Mouse (Mus musculus) heart, embryonic 13.5 days (tissue): ENCODE measurements around the gene Fau. TPM values are rescaled to one million over a fixed set of nuclear protein-coding genes. Genes with fewer than 3 reads are reported as not detected.

Source experiments
- ATAC-seq: fragments of 200-750 bp; cut with Nextera tagmentation; 2 replicates; pipeline ENCODE4 v1.8.0; 2017; ENCODE audit warnings: moderate TSS enrichment; ENCODE audit not compliant: insufficient number of reproducible peaks, low FRiP score, low TSS enrichment; ENCODE audit errors: extremely low read depth
- H3K27ac ChIP-seq: fragments of 300-500 bp; sonication (generic); replicated peaks from 2 replicates; pipeline ENCODE4 v1.5.1; 2015; ENCODE audit warnings: moderate library complexity, mild to moderate bottlenecking, inconsistent platforms
- H3K27me3 ChIP-seq: fragments of 300-500 bp; sonication (generic); replicated peaks from 2 replicates; pipeline ENCODE4 v1.6.1; 2015; ENCODE audit warnings: mild to moderate bottlenecking, inconsistent platforms
- H3K36me3 ChIP-seq: fragments of 300-500 bp; sonication (generic); 2 replicates; pipeline ENCODE4 v1.6.1; 2015; ENCODE audit warnings: mild to moderate bottlenecking, inconsistent platforms
- H3K4me1 ChIP-seq: fragments of 300-500 bp; sonication (generic); 2 replicates; pipeline ENCODE4 v1.6.1; 2015; ENCODE audit warnings: inconsistent platforms
- H3K4me2 ChIP-seq: fragments of 300-500 bp; sonication (generic); 2 replicates; pipeline ENCODE4 v1.6.1; 2015; ENCODE audit warnings: inconsistent platforms, mild to moderate bottlenecking, moderate library complexity
- H3K4me3 ChIP-seq: fragments of 300-500 bp; sonication (generic); 2 replicates; pipeline ENCODE4 v1.5.1; 2015; ENCODE audit warnings: moderate library complexity, mild to moderate bottlenecking, inconsistent platforms
- H3K9ac ChIP-seq: fragments of 300-500 bp; sonication (generic); 2 replicates; pipeline ENCODE4 v1.6.1; 2015; ENCODE audit warnings: inconsistent platforms, mild to moderate bottlenecking, moderate library complexity
- H3K9me3 ChIP-seq: fragments of 300-500 bp; sonication (generic); 2 replicates; pipeline ENCODE4 v1.6.1; 2016; ENCODE audit warnings: inconsistent platforms
- WGBS: fragments of 180-500 bp; shearing (Covaris S2); methylation state at CpG from one replicate; pipeline ENCODE4 v1.1.7; 2015; ENCODE audit warnings: mixed read lengths; 5-methylcytosine and 5-hydroxymethylcytosine counted together
- polyA plus RNA-seq: library from polyadenylated mRNA; unstranded; fragments of >200 nt; fragmentation: Nextera tagmentation; extraction: Ambion mirVana; gene quantifications from 2 replicates; pipeline ENCODE4 v1.2.1, GENCODE M21; 2015

Gene Fau
- polyA plus RNA-seq, 1 experiment from 2014 or later, result 467 TPM

- H3K36me3 ChIP-seq, result peaks cover 18% of the 10 kb centered on the region
- H3K4me2 ChIP-seq, result peak overlapping the region; percentile 93
- H3K9me3 ChIP-seq, result no peaks in the 10 kb centered on the region
- H3K4me1 ChIP-seq, result peaks cover 38% of the 10 kb centered on the region
- H3K27me3 ChIP-seq, result no peaks in the 10 kb centered on the region
- peak overlapping the region; percentile 91 for H3K4me3 ChIP-seq
- peak overlapping the region; percentile 95 for H3K27ac ChIP-seq
- WGBS, result 1% methylated on average over 44 of the region's 44 CpGs
- no peak for ATAC-seq
- peak overlapping the region; percentile 98 for H3K9ac ChIP-seq
These were observed 4.1 kb downstream of the Fau start for GRCm38 (mm10) chr19:6061641-6062302.

GRCm38 (mm10) chr19:6062418-6062817 is 4.8 kb downstream of the Fau start:
- WGBS, result 69% methylated on average over 5 of the region's 5 CpGs
- ATAC-seq, result no peak
- Histone ChIP-seq H3K4me2 (peak overlapping the region; percentile 93), H3K9me3 (no peaks in the 10 kb centered on the region), H3K27me3 (no peaks in the 10 kb centered on the region), H3K36me3 (peaks cover 18% of the 10 kb centered on the region), H3K27ac (peak overlapping the region; percentile 95; the same call in 1 of the 2 replicates), H3K4me3 (peak overlapping the region; percentile 91), H3K4me1 (peaks cover 39% of the 10 kb centered on the region), H3K9ac (peak overlapping the region; percentile 98)

- Histone ChIP-seq H3K9me3 (no peaks in the 10 kb centered on the region), H3K4me1 (peaks cover 46% of the 10 kb centered on the region), H3K27me3 (no peaks in the 10 kb centered on the region), H3K27ac (no peak overlapping the region), H3K9ac (peak overlapping the region; percentile 98; the same call in 1 of the 2 replicates), H3K4me3 (no peak overlapping the region), H3K4me2 (peak overlapping the region; percentile 93), H3K36me3 (peaks cover 18% of the 10 kb centered on the region)
- 86% methylated on average over 6 of the region's 6 CpGs for WGBS
- no peak for ATAC-seq
These were observed 5.4 kb downstream of the Fau start for GRCm38 (mm10) chr19:6063081-6063480.

GRCm38 (mm10) chr19:6066571-6066970 is 8.9 kb downstream of the Fau start:
- no peak for ATAC-seq
- H3K36me3 ChIP-seq, result peaks cover 33% of the 10 kb centered on the region
- H3K27ac ChIP-seq, result peak overlapping the region; percentile 74; the same call in 1 of the 2 replicates
- peak overlapping the region; percentile 79 for H3K9ac ChIP-seq
- WGBS, result 31% methylated on average over 5 of the region's 5 CpGs
- H3K4me1 ChIP-seq, result peaks cover 36% of the 10 kb centered on the region
- H3K4me2 ChIP-seq, result peak overlapping the region; percentile 99
- H3K9me3 ChIP-seq, result no peaks in the 10 kb centered on the region
- H3K4me3 ChIP-seq, result peak overlapping the region; percentile 58
- H3K27me3 ChIP-seq, result no peaks in the 10 kb centered on the region

DNA sequence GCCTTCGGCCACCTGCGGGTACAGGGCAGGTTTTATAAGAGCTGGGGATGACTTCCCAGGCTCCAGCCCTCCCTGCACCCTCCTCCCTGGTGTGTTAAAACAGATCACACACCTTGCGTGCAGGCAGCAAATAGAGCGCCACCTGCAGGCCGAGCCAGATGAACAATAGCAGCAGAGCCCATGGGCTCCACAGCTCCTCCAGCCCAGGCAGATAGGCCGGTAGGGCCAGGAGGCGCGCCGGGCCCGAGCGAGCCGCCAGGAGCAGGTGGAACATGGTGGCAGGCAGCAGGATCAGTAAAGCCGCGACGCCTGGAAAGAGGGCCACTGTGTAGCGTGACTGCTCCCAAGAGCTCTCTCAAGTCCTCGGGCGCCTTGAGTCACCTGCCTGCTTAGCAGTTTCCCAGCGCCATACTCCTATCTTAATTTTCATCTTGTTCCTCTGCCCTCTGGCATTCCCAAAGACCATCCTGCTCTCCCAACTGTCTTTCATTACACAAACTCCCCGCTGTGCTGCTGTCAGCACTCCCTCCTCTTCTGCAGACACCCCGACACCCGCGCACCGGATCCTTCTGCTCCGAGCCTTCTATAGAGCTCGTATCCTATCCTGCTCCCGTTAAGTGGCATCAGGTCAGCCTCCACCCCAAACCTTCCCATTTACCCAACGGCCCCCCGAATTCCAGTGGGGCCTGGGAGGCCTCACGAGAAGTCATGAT is 9.5 kb downstream of the Fau start:
- Histone ChIP-seq H3K36me3 (peaks cover 35% of the 10 kb centered on the region), H3K27me3 (no peaks in the 10 kb centered on the region), H3K4me3 (peak overlapping the region; percentile 58), H3K4me1 (peaks cover 32% of the 10 kb centered on the region), H3K27ac (peak overlapping the region; percentile 74), H3K4me2 (peak overlapping the region; percentile 99), H3K9me3 (no peaks in the 10 kb centered on the region), H3K9ac (peak overlapping the region; percentile 79)
- ATAC-seq, result 0 out of 2 replicates have a peak, but pooled peaks have one; percentile 10
- WGBS, result 1% methylated on average over 30 of the region's 30 CpGs

DNA sequence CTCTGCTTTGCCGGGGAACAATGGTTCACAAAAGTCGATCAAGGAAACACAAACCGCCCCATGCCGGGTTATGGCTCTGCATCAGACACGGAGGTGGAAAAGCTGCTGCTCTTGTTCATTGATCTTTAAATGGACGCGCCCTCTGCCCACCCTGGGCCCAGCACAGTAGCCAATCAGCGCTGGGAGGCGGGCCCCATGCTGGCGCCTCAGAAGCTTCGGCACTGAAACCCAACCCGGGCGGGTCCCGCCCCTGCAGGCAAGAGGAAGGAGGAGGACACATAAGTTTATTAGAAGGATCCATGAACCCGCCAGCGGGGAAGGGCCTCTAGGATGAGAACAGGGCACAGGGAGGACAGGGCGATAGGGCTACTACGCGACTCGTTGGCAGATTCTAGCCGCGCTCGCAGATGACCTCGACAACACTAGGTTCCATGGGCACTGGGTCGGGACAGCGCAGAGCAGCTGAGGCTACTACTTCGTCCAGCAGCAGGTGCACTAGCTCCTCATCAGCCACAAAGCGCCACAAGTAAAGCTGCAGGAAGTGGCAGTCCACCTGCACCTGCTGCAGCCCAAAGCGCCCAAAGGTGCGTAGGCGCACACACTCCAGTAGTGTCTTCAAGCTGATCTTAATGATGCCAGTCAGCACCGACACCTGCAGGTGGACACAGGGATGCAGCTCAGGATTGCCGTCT is 10.2 kb downstream of the Fau start, which contains the start of gene Tm7sf2:
Gene Tm7sf2 (minus strand): TSS at position 650 of the 692 bp plus-strand sequence.
- 11% methylated on average over 33 of the region's 33 CpGs for WGBS
- H3K36me3 ChIP-seq, result peaks cover 39% of the 10 kb centered on the region
- peak within 1 kb of the TSS; percentile 58 for H3K4me3 ChIP-seq
- no peaks in the 10 kb centered on the region for H3K9me3 ChIP-seq
- H3K9ac ChIP-seq, result peak within 1 kb of the TSS; percentile 79
- peak within 1 kb of the TSS; percentile 74 for H3K27ac ChIP-seq
- H3K27me3 ChIP-seq, result no peaks in the 10 kb centered on the region
- peaks cover 25% of the 10 kb centered on the region for H3K4me1 ChIP-seq
- peak; percentile 78 for ATAC-seq
- peak within 1 kb of the TSS; percentile 99 for H3K4me2 ChIP-seq

DNA sequence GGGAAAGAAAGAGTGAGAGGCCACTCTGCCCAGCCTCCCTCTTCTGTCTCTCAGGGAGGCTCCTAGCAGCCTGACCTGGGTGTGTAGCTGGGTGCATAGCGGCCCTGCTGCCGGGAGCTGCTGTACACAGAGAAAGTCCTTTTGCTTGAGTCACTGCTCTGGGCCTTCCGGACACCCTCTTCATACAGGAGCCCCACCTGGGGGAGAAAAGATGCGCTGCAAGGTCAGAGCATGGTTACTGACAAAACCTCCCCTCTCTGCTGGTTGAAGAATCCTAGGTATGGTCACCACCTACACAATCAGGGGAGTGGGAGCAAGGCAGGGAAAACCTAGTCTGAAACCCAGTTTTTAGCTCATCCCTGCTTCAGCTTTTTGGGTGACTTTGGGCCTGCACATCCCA is 11.3 kb downstream of the Fau start:
- Histone ChIP-seq H3K9ac (no peak overlapping the region), H3K27ac (no peak overlapping the region), H3K4me3 (no peak overlapping the region), H3K9me3 (no peaks in the 10 kb centered on the region), H3K4me2 (no peak overlapping the region), H3K4me1 (peaks cover 23% of the 10 kb centered on the region), H3K27me3 (no peaks in the 10 kb centered on the region), H3K36me3 (peaks cover 50% of the 10 kb centered on the region)
- 73% methylated on average over 4 of the region's 4 CpGs for WGBS
- no peak for ATAC-seq

DNA sequence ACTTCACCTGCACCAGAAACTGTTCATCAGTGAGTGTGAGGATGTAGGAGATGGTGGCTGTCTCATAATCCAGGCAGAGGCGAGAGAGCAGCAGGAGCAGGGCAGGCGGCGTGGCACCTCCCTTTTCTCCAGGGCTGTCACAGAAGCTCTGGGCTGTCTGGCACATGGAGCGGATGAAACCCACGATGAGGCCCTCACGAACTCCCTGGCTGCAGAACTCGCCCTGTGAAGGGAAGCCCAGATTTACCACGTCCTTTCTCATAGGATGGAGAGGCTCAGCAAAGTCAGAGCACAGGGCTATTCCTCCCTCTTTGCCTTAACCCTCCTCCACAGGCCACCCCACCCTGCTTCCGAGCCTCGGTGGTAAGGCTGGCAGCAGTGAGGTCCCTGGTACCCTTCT is 12.2 kb downstream of the Fau start:
- Histone ChIP-seq H3K9me3 (no peaks in the 10 kb centered on the region), H3K4me2 (no peak overlapping the region), H3K9ac (no peak overlapping the region), H3K27ac (no peak overlapping the region), H3K4me1 (peaks cover 23% of the 10 kb centered on the region), H3K27me3 (no peaks in the 10 kb centered on the region), H3K4me3 (no peak overlapping the region), H3K36me3 (peaks cover 58% of the 10 kb centered on the region)
- no peak for ATAC-seq
- 88% methylated on average over 10 of the region's 10 CpGs for WGBS

DNA sequence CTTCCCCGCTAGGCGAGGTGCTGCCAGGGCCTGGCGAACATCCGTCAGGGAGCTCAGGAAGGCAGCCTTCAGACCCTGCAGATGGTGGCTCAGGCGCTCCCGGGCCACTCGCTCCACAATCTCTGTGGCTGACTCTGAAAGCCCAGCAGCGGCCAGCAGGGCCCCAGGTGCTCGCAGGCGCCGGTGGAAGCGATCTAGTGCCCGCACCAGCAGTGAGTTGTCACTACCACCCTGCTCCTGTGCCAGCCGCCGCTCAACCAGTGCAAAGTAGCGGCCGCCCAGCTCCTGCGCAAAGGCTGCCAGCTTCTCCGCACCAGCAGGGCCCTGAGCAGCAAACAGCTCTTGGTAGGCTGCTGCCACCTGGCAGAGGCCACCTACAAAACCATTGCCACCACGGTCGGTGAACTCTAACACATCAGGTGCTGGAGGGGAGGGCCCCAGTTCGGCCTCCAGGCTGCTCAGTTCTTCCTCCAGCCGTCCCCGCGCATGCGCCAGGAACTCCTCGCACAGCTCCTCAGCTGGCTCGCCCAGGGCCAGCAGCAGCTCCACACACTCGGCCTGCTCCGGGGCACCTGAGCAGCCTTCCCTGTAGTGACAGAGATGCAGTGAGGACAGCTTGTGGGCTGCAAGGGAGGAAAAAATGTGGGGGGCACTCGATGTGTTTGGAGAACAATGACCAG is 13.1 kb downstream of the Fau start:
- no peak overlapping the region for H3K27ac ChIP-seq
- H3K9ac ChIP-seq, result no peak overlapping the region
- H3K4me3 ChIP-seq, result no peak overlapping the region
- H3K36me3 ChIP-seq, result peaks cover 63% of the 10 kb centered on the region
- H3K4me1 ChIP-seq, result peaks cover 23% of the 10 kb centered on the region
- no peaks in the 10 kb centered on the region for H3K27me3 ChIP-seq
- H3K4me2 ChIP-seq, result no peak overlapping the region
- H3K9me3 ChIP-seq, result no peaks in the 10 kb centered on the region
- ATAC-seq, result no peak
- 91% methylated on average over 31 of the region's 31 CpGs for WGBS

- WGBS, result 89% methylated on average over 19 of the region's 19 CpGs
- no peaks in the 10 kb centered on the region for H3K9me3 ChIP-seq
These were observed 13.6 kb downstream of the Fau start for GRCm38 (mm10) chr19:6071261-6071660.

DNA sequence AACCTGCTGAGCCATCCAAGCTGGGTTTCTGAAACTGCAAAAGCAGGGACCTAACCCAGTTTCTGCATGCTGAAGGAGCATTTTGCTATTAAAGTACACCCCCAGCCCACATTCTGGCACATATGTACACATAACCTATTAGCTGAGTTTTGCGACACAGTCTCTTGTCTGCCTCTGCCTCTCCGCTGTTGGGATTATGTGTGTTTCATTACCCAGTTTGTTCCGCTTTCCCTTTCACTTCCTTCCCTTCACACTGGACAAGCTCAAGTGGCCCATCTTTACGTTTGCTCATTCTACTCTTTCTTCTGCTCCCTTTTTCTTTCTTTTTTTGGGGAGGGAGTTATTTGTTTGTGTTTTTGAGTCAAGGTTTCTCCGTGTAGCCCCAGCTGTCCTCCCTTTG is 16.2 kb downstream of the Fau start:
- H3K4me2 ChIP-seq, result no peak overlapping the region
- WGBS, result 92% methylated on average over 5 of the region's 5 CpGs
- peaks cover 13% of the 10 kb centered on the region for H3K4me1 ChIP-seq
- H3K27me3 ChIP-seq, result no peaks in the 10 kb centered on the region
- no peak overlapping the region for H3K4me3 ChIP-seq
- H3K36me3 ChIP-seq, result peaks cover 57% of the 10 kb centered on the region
- no peaks in the 10 kb centered on the region for H3K9me3 ChIP-seq
- no peak overlapping the region for H3K9ac ChIP-seq
- no peak for ATAC-seq
- no peak overlapping the region for H3K27ac ChIP-seq

More at GRCm38 (mm10) chr19:6071261-6071660, 13.6 kb downstream of the Fau start:
- H3K4me2 ChIP-seq, result no peak overlapping the region
- H3K4me3 ChIP-seq, result no peak overlapping the region
- H3K36me3 ChIP-seq, result peaks cover 63% of the 10 kb centered on the region
- no peak overlapping the region for H3K27ac ChIP-seq
- H3K4me1 ChIP-seq, result peaks cover 26% of the 10 kb centered on the region
- no peak overlapping the region for H3K9ac ChIP-seq
- H3K27me3 ChIP-seq, result no peaks in the 10 kb centered on the region
- no peak for ATAC-seq
